Mouse (Mus musculus): ENCODE measurements around the gene Pcca.

Pcca gene

GRCm38 (mm10) chr14:122736806-122737205 is 202.7 kb downstream of the Pcca start:
- no peak for DNase-seq (ENCODE audit: low spot score in 2 of 2)

- DNase-seq (ENCODE audit: low spot score in 2 of 2): no peak
Observed at GRCm38 (mm10) chr14:122747860-122748842, 214.0 kb downstream of the Pcca start.

GRCm38 (mm10) chr14:122751552-122751951 is 217.4 kb downstream of the Pcca start:
- DNase-seq (ENCODE audit: low spot score in 2 of 2): no peak

GRCm38 (mm10) chr14:122753278-122753677 is 219.2 kb downstream of the Pcca start:
- no peak for DNase-seq (ENCODE audit: low spot score in 2 of 2)

GRCm38 (mm10) chr14:122754311-122754710 is 220.2 kb downstream of the Pcca start:
- no peak for DNase-seq (ENCODE audit: low spot score in 2 of 2)

- no peak for DNase-seq (ENCODE audit: low spot score in 2 of 2)
Observed at GRCm38 (mm10) chr14:122755559-122755958, 221.4 kb downstream of the Pcca start.

GRCm38 (mm10) chr14:122756671-122757070 is 222.5 kb downstream of the Pcca start:
- DNase-seq (ENCODE audit: low spot score in 2 of 2): no peak

GRCm38 (mm10) chr14:122759890-122760289 is 225.8 kb downstream of the Pcca start:
- DNase-seq (ENCODE audit: low spot score in 2 of 2): no peak

- no peak for DNase-seq (ENCODE audit: low spot score in 2 of 2)
Observed at GRCm38 (mm10) chr14:122760803-122761202, 226.7 kb downstream of the Pcca start.

GRCm38 (mm10) chr14:122762603-122763002 is 228.5 kb downstream of the Pcca start:
- DNase-seq (ENCODE audit: low spot score in 2 of 2): no peak

GRCm38 (mm10) chr14:122765951-122766350 is 231.8 kb downstream of the Pcca start:
- DNase-seq (ENCODE audit: low spot score in 2 of 2): no peak

- DNase-seq (ENCODE audit: low spot score in 2 of 2): no peak
Observed at GRCm38 (mm10) chr14:122766448-122766847, 232.3 kb downstream of the Pcca start.

GRCm38 (mm10) chr14:122784701-122785100 is 250.6 kb downstream of the Pcca start:
- DNase-seq (ENCODE audit: low spot score in 2 of 2): no peak

GRCm38 (mm10) chr14:122788199-122788598 is 254.1 kb downstream of the Pcca start:
- no peak for DNase-seq (ENCODE audit: low spot score in 2 of 2)

- no peak for DNase-seq (ENCODE audit: low spot score in 2 of 2)
Observed at GRCm38 (mm10) chr14:122790111-122790510, 256.0 kb downstream of the Pcca start.

GRCm38 (mm10) chr14:122793368-122793767 is 259.2 kb downstream of the Pcca start:
- no peak for DNase-seq (ENCODE audit: low spot score in 2 of 2)

- no peak for DNase-seq (ENCODE audit: low spot score in 2 of 2)
Observed at GRCm38 (mm10) chr14:122800296-122800695, 266.2 kb downstream of the Pcca start.

- no peak for DNase-seq (ENCODE audit: low spot score in 2 of 2)
Observed at GRCm38 (mm10) chr14:122821002-122821401, 286.9 kb downstream of the Pcca start.

- DNase-seq (ENCODE audit: low spot score in 2 of 2): no peak
Observed at GRCm38 (mm10) chr14:122823791-122824190, 289.7 kb downstream of the Pcca start.

- DNase-seq (ENCODE audit: low spot score in 2 of 2): no peak
Observed at GRCm38 (mm10) chr14:122825464-122825863, 291.3 kb downstream of the Pcca start.

GRCm38 (mm10) chr14:122830433-122830832 is 296.3 kb downstream of the Pcca start:
- no peak for DNase-seq (ENCODE audit: low spot score in 2 of 2)

- DNase-seq (ENCODE audit: low spot score in 2 of 2): no peak
Observed at GRCm38 (mm10) chr14:122833666-122834065, 299.5 kb downstream of the Pcca start.

- no peak for DNase-seq (ENCODE audit: low spot score in 2 of 2)
Observed at GRCm38 (mm10) chr14:122834753-122835152, 300.6 kb downstream of the Pcca start.

Data from urinary bladder, adult 18-20 months (tissue).